Mouse (Mus musculus): Measurements from ENCODE around the gene Sgpp2. TPM values are rescaled to one million over a fixed set of nuclear protein-coding genes. Genes with fewer than 3 reads are reported as not detected.

Gene Sgpp2
- polyA plus RNA-seq, 1 experiment from 2014 or later, result 20.5 TPM

DNA sequence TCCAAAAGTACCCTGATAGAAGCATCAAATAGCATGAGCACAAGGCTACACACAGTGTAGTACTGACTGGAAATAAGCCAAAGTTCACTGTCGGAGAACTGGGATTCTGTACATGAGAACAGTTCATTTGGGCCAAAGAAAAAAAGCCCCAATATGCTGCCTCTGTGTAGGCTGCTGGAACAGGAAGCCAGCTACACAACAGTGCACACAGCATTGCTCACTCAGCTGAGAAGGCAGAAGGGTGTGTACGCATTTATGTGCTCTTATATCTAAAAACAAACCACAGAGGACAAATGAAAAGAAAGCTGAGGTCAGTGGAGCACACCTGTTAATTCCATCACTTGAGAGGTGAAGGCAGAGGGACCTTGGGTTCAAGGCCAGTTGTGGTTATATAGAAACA, 125.8 kb downstream of the Sgpp2 start:
- no peaks in the 10 kb centered on the region for H3K9me3 ChIP-seq (ENCODE audit: control insufficient read depth, low read length)
- H3K27ac ChIP-seq (replicated peaks), result no peak overlapping the region
- H3K4me1 ChIP-seq (replicated peaks; ENCODE audit: control insufficient read depth, insufficient read depth), result no peaks in the 10 kb centered on the region
- no peak for TF ChIP-seq CTCF (IDR thresholded peaks at IDR 0.05; ENCODE audit: low read depth)
- no peak for TF ChIP-seq EP300 (optimal IDR thresholded peaks at IDR 0.05)
- H3K4me3 ChIP-seq (ENCODE audit: low read depth, low read length), result no peak overlapping the region
- no peak overlapping the region for H3K4me2 ChIP-seq (replicated peaks; ENCODE audit: low read depth)
- no peaks in the 10 kb centered on the region for H3K36me3 ChIP-seq (ENCODE audit: control insufficient read depth, insufficient read depth, low read length)
- 44% methylated on average over 2 of the region's 2 CpGs for WGBS
- no peaks in the 10 kb centered on the region for H3K27me3 ChIP-seq (ENCODE audit: control insufficient read depth, insufficient read depth, low read length)
- ATAC-seq (ENCODE audit: low FRiP score, low TSS enrichment), result peak; percentile 61
- DNase-seq (ENCODE audit: low spot score), result no peak
- H3K9ac ChIP-seq (ENCODE audit: low read length), result no peak overlapping the region

DNA sequence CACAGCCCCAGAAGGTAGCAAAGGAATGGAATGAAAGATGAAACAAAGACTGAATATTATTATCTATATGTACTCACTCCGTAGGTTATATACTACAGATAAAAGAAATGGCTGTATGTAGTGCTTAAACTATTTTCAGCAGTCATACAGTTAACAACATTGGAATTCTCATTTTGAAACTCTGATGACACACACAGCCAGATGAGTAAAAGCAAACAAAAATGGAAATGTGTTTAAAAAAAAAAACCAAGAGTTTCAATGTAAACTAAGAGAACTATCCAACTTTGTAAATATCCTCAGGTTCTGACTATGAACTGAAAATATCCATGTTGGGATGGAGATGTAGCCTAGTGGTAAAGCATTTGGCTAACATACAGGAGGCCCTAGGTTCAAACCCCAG, 126.3 kb downstream of the Sgpp2 start:
- no peak overlapping the region for H3K27ac ChIP-seq (replicated peaks)
- H3K27me3 ChIP-seq (ENCODE audit: control insufficient read depth, insufficient read depth, low read length), result no peaks in the 10 kb centered on the region
- H3K9ac ChIP-seq (ENCODE audit: low read length), result no peak overlapping the region
- no peaks in the 10 kb centered on the region for H3K36me3 ChIP-seq (ENCODE audit: control insufficient read depth, insufficient read depth, low read length)
- H3K4me1 ChIP-seq (replicated peaks; ENCODE audit: control insufficient read depth, insufficient read depth), result no peaks in the 10 kb centered on the region
- ATAC-seq (ENCODE audit: low FRiP score, low TSS enrichment), result no peak
- DNase-seq (ENCODE audit: low spot score), result no peak
- no peak for TF ChIP-seq EP300 (optimal IDR thresholded peaks at IDR 0.05)
- TF ChIP-seq CTCF (IDR thresholded peaks at IDR 0.05; ENCODE audit: low read depth), result no peak
- no peaks in the 10 kb centered on the region for H3K9me3 ChIP-seq (ENCODE audit: control insufficient read depth, low read length)
- 88% methylated on average over 1 of the region's 1 CpGs for WGBS
- no peak overlapping the region for H3K4me2 ChIP-seq (replicated peaks; ENCODE audit: low read depth)
- H3K4me3 ChIP-seq (ENCODE audit: low read depth, low read length), result no peak overlapping the region

DNA sequence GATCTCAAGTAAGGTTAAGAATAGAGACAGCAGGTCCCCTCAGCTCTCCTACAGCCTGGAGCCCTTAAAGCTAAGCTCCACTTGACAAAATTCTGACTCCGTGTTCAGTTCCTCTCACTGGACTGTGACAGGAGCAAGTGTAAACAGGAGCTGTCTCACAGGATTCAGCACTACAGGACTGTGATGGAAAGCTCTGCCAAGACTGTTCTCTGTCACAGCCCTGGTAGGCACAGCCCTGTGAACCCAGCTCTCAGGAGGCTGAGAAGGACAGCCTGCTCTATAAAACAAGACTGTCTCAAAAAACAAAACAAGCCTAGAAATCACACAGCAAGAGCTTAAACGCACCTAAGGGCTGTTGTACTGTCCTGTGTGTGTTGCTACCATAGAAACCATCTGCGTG, 127.0 kb downstream of the Sgpp2 start:
- 64% methylated on average over 3 of the region's 3 CpGs for WGBS
- H3K27ac ChIP-seq (replicated peaks), result no peak overlapping the region

DNA sequence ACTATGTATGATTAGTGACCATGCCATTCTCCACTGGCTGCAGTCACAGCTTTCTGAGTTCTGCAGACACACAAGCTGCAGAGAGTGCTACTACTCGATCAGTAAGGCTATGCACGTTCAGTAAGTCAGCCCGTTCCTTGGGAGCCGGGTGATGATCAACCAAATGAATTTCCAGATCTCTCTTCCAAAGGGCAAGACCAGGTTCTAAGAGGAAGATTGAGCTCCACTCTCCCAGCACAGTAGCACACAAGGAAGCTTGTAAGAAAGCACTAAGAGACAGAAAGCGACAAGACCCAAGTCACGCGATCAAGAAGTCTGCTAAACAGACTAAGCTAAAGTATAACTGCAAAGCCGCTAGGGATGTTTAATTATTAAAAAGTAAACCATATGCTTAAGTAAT, 130.6 kb downstream of the Sgpp2 start:
- TF ChIP-seq EP300 (optimal IDR thresholded peaks at IDR 0.05) (no peak), CTCF (IDR thresholded peaks at IDR 0.05; ENCODE audit: low read depth) (no peak)
- H3K9me3 ChIP-seq (ENCODE audit: control insufficient read depth, low read length), result no peaks in the 10 kb centered on the region
- no peak overlapping the region for H3K9ac ChIP-seq (ENCODE audit: low read length)
- ATAC-seq (ENCODE audit: low FRiP score, low TSS enrichment) (no peak), DNase-seq (ENCODE audit: low spot score) (no peak)
- no peaks in the 10 kb centered on the region; the same call in 1 of the 2 replicates for H3K36me3 ChIP-seq (ENCODE audit: control insufficient read depth, insufficient read depth, low read length)
- H3K4me3 ChIP-seq (ENCODE audit: low read depth, low read length), result no peak overlapping the region
- no peaks in the 10 kb centered on the region for H3K4me1 ChIP-seq (replicated peaks; ENCODE audit: control insufficient read depth, insufficient read depth)
- H3K27ac ChIP-seq (replicated peaks), result no peak overlapping the region
- H3K27me3 ChIP-seq (ENCODE audit: control insufficient read depth, insufficient read depth, low read length), result no peaks in the 10 kb centered on the region
- 82% methylated on average over 8 of the region's 8 CpGs for WGBS
- H3K4me2 ChIP-seq (replicated peaks; ENCODE audit: low read depth), result no peak overlapping the region

More for the DNA sequence above, 127.0 kb downstream of the Sgpp2 start:
- no peak overlapping the region for H3K9ac ChIP-seq (ENCODE audit: low read length)
- DNase-seq (ENCODE audit: low spot score) (no peak), ATAC-seq (ENCODE audit: low FRiP score, low TSS enrichment) (no peak)
- no peak overlapping the region for H3K4me2 ChIP-seq (replicated peaks; ENCODE audit: low read depth)
- H3K9me3 ChIP-seq (ENCODE audit: control insufficient read depth, low read length), result no peaks in the 10 kb centered on the region
- no peaks in the 10 kb centered on the region for H3K27me3 ChIP-seq (ENCODE audit: control insufficient read depth, insufficient read depth, low read length)
- H3K4me3 ChIP-seq (ENCODE audit: low read depth, low read length), result no peak overlapping the region
- H3K36me3 ChIP-seq (ENCODE audit: control insufficient read depth, insufficient read depth, low read length), result no peaks in the 10 kb centered on the region
- H3K4me1 ChIP-seq (replicated peaks; ENCODE audit: control insufficient read depth, insufficient read depth), result no peaks in the 10 kb centered on the region
- TF ChIP-seq CTCF (IDR thresholded peaks at IDR 0.05; ENCODE audit: low read depth) (no peak), EP300 (optimal IDR thresholded peaks at IDR 0.05) (no peak)

DNA sequence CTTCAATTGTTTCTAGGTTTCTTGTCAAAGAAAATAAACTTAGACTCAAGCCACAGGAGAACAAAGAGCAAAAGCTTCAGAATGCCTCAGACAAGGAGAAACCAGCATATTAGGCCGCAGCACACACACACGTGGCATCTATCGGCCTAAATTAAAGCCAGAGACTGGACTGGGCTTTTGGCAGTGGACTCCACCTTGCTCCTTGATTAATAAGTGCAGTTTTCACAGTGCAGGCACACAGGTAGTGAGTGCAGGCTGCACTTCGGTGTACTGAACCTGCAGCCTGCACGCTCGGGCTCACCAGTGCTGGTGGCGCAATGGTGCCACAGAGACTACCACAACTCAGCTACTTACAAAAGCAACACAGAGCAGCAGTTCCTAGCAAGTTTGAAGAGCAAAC, 132.9 kb downstream of the Sgpp2 start:
- Histone ChIP-seq H3K36me3 (ENCODE audit: control insufficient read depth, insufficient read depth, low read length) (peaks cover 2% of the 10 kb centered on the region; the same call in 1 of the 2 replicates), H3K4me2 (replicated peaks; ENCODE audit: low read depth) (no peak overlapping the region), H3K9ac (ENCODE audit: low read length) (no peak overlapping the region), H3K4me3 (ENCODE audit: low read depth, low read length) (no peak overlapping the region), H3K9me3 (ENCODE audit: control insufficient read depth, low read length) (no peaks in the 10 kb centered on the region), H3K27me3 (ENCODE audit: control insufficient read depth, insufficient read depth, low read length) (no peaks in the 10 kb centered on the region), H3K27ac (replicated peaks) (no peak overlapping the region), H3K4me1 (replicated peaks; ENCODE audit: control insufficient read depth, insufficient read depth) (no peaks in the 10 kb centered on the region)
- TF ChIP-seq EP300 (optimal IDR thresholded peaks at IDR 0.05) (no peak), CTCF (IDR thresholded peaks at IDR 0.05; ENCODE audit: low read depth) (no peak)
- WGBS, result 93% methylated on average over 7 of the region's 7 CpGs
- DNase-seq (ENCODE audit: low spot score), result no peak
- ATAC-seq (ENCODE audit: low FRiP score, low TSS enrichment), result no peak

DNA sequence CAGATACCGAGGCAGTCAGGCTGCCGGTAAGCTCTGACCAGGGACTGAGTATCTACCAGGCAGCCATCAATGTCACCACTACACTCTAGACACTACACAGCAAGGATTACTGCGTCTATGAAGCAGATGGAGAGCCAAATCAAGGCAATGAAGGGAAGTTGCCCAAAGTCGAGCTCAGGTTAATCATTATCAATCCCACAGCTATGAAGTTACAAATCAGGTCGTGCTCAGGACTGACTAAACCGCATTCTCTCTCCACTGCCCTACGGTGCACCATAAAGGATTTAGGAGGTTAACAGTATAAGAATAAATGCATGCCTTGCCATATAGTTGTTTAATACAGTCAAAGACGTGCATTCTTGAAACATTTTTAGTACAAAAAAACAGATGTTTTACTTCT, 136.1 kb downstream of the Sgpp2 start:
- no peak overlapping the region for H3K27ac ChIP-seq (replicated peaks)
- no peaks in the 10 kb centered on the region for H3K27me3 ChIP-seq (ENCODE audit: control insufficient read depth, insufficient read depth, low read length)
- H3K36me3 ChIP-seq (ENCODE audit: control insufficient read depth, insufficient read depth, low read length), result peaks cover 2% of the 10 kb centered on the region; the same call in 1 of the 2 replicates
- no peaks in the 10 kb centered on the region for H3K4me1 ChIP-seq (replicated peaks; ENCODE audit: control insufficient read depth, insufficient read depth)
- H3K4me2 ChIP-seq (replicated peaks; ENCODE audit: low read depth), result no peak overlapping the region
- no peak overlapping the region for H3K4me3 ChIP-seq (ENCODE audit: low read depth, low read length)
- WGBS, result 70% methylated on average over 8 of the region's 8 CpGs
- DNase-seq (ENCODE audit: low spot score), result no peak
- no peaks in the 10 kb centered on the region for H3K9me3 ChIP-seq (ENCODE audit: control insufficient read depth, low read length)
- no peak for TF ChIP-seq EP300 (optimal IDR thresholded peaks at IDR 0.05)
- TF ChIP-seq CTCF (IDR thresholded peaks at IDR 0.05; ENCODE audit: low read depth), result no peak
- H3K9ac ChIP-seq (ENCODE audit: low read length), result no peak overlapping the region
- no peak for ATAC-seq (ENCODE audit: low FRiP score, low TSS enrichment)

Measured in stomach, postnatal 0 days (tissue).